Mouse (Mus musculus) forebrain, embryonic 13.5 days (tissue): ENCODE data around the gene Vps37b. TPM values are rescaled to one million over a fixed set of nuclear protein-coding genes. Genes with fewer than 3 reads are reported as not detected.

Experiments used
- ATAC-seq: fragments of 200-750 bp; cut with Nextera tagmentation; 2 replicates; pipeline ENCODE4 v1.8.0; 2017
- H3K27ac ChIP-seq: fragments of 300-500 bp; sonication (generic); 2 replicates; pipeline ENCODE4 v1.5.1; 2015; ENCODE audit warnings: inconsistent platforms, mild to moderate bottlenecking, moderate library complexity
- H3K27me3 ChIP-seq: fragments of 300-500 bp; sonication (generic); 2 replicates; pipeline ENCODE4 v1.6.1; 2015; ENCODE audit warnings: mild to moderate bottlenecking, inconsistent platforms
- H3K36me3 ChIP-seq: fragments of 300-500 bp; sonication (generic); 2 replicates; pipeline ENCODE4 v1.6.1; 2015; ENCODE audit warnings: mild to moderate bottlenecking, inconsistent platforms; ENCODE audit not compliant: poor library complexity, severe bottlenecking
- H3K4me1 ChIP-seq: fragments of 300-500 bp; sonication (generic); 2 replicates; pipeline ENCODE4 v1.6.1; 2015; ENCODE audit warnings: inconsistent platforms
- H3K4me2 ChIP-seq: fragments of 300-500 bp; sonication (generic); 2 replicates; pipeline ENCODE4 v1.6.1; 2015; ENCODE audit warnings: inconsistent platforms, mild to moderate bottlenecking, moderate library complexity
- H3K4me3 ChIP-seq: fragments of 300-500 bp; sonication (generic); 2 replicates; pipeline ENCODE4 v1.5.1; 2015; ENCODE audit warnings: mild to moderate bottlenecking, inconsistent platforms
- H3K9ac ChIP-seq: fragments of 300-500 bp; sonication (generic); 2 replicates; pipeline ENCODE4 v1.6.1; 2015; ENCODE audit warnings: mild to moderate bottlenecking, inconsistent platforms
- H3K9me3 ChIP-seq: fragments of 300-500 bp; sonication (generic); replicated peaks from 2 replicates; pipeline ENCODE4 v1.6.1; 2016; ENCODE audit warnings: inconsistent platforms
- WGBS: fragments of 180-500 bp; shearing (Covaris S2); methylation state at CpG from one replicate; pipeline ENCODE4 v1.1.7; 2015; 5-methylcytosine and 5-hydroxymethylcytosine counted together
- polyA plus RNA-seq: library from polyadenylated mRNA; unstranded; fragments of >200 nt; fragmentation: Nextera tagmentation; extraction: Ambion mirVana; gene quantifications from 2 replicates; pipeline ENCODE4 v1.2.1, GENCODE M21; 2015

Vps37b gene
- polyA plus RNA-seq, 1 experiment from 2014 or later = 86.5 TPM

DNA sequence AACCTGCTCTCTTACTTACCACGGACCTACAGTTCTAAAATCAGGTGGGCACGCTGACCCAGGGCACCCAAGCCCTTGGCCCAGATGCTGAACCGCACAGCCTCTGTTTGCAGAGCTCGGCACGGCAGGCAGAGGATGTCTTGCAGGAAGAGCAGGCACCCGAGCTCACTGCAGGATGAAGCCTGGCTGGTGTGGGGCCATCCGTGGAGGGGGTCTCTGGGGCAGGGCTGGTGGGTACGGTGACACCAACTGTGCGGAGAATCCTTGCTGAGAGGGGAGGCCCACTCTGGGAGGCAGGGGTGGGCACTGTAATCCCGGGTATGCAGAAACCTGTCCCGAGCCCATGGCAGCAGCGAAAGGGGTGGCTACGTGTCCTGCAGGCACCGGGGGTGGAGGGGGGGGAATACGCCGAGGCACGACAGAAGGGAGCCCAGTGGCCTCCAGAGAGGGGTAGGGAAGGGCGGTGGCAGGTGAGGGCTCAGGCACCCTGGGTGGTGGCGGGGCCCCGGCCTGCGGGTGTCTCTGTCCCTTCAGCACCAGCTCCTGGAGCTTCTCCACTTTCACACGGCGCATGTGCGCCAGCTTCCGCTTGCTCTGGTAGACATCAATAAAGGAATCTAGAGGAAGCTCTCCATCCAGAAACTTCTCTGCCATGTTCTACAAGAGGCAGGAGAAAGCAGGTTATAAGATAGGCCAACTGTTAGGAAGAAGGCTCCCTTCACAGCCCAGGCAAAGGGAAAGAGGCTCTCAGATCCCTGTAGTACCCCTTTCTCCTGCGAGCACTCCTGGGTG, 25.8 kb downstream of the Vps37b start:
- Histone ChIP-seq H3K9me3 (no peaks in the 10 kb centered on the region), H3K4me3 (no peak overlapping the region), H3K36me3 (peaks cover 80% of the 10 kb centered on the region), H3K4me2 (no peak overlapping the region), H3K9ac (0 out of 2 replicates have a peak overlapping the region, but pooled peaks have one; percentile 30), H3K27me3 (no peaks in the 10 kb centered on the region), H3K27ac (peak overlapping the region; percentile 14; the same call in 1 of the 2 replicates), H3K4me1 (peaks cover 19% of the 10 kb centered on the region)
- ATAC-seq = no peak
- WGBS = 92% methylated on average over 26 of the region's 26 CpGs

DNA sequence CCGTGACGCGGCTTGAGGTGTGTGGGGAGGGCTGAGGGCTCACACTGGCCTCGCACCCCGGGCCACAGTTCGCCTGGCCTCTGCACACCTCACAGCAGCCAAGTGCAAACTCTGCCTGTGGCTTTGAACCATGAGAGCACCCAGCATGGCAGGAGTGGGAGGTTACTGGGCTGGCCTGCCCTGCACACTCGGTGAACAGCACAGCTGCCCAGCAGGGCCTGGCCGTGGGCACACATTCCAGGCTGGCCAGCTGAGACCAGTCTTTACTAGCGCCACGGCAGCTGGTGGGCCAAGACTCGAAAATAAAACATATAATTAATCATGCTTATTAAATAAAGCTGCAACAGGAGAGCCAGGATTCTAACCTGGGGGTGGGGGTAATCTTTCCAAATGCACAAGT, 26.5 kb downstream of the Vps37b start:
- Histone ChIP-seq H3K4me2 (no peak overlapping the region), H3K4me1 (peaks cover 16% of the 10 kb centered on the region), H3K4me3 (no peak overlapping the region), H3K27me3 (no peaks in the 10 kb centered on the region), H3K9ac (no peak overlapping the region), H3K27ac (peak overlapping the region; percentile 14; the same call in 1 of the 2 replicates), H3K36me3 (peaks cover 81% of the 10 kb centered on the region), H3K9me3 (no peaks in the 10 kb centered on the region)
- 91% methylated on average over 11 of the region's 11 CpGs for WGBS
- ATAC-seq = no peak

DNA sequence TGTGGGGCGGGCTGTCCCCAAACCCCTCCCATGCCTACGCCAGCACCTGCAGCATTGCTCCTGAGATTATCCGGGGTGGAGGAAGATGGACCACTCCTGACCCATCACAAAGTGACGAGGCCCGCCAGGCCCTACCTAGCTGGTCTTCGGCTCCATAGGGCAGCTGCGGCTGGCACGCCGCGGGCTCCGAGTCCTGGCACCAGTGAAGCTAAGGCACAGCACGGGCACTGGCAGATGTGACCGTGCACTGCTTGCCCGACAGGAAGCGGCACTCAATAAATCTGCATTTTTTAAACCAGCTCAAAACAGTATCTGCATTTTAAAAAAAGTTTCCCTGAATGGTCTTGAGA, 26.9 kb downstream of the Vps37b start:
- ATAC-seq = no peak
- no peaks in the 10 kb centered on the region for H3K9me3 ChIP-seq
- H3K27me3 ChIP-seq = no peaks in the 10 kb centered on the region
- 95% methylated on average over 15 of the region's 15 CpGs for WGBS
- H3K4me1 ChIP-seq = peaks cover 12% of the 10 kb centered on the region; the same call in 1 of the 2 replicates
- no peak overlapping the region for H3K4me2 ChIP-seq
- H3K27ac ChIP-seq = peak overlapping the region; percentile 45; the same call in 1 of the 2 replicates
- no peak overlapping the region for H3K4me3 ChIP-seq
- peaks cover 81% of the 10 kb centered on the region for H3K36me3 ChIP-seq
- H3K9ac ChIP-seq = no peak overlapping the region

DNA sequence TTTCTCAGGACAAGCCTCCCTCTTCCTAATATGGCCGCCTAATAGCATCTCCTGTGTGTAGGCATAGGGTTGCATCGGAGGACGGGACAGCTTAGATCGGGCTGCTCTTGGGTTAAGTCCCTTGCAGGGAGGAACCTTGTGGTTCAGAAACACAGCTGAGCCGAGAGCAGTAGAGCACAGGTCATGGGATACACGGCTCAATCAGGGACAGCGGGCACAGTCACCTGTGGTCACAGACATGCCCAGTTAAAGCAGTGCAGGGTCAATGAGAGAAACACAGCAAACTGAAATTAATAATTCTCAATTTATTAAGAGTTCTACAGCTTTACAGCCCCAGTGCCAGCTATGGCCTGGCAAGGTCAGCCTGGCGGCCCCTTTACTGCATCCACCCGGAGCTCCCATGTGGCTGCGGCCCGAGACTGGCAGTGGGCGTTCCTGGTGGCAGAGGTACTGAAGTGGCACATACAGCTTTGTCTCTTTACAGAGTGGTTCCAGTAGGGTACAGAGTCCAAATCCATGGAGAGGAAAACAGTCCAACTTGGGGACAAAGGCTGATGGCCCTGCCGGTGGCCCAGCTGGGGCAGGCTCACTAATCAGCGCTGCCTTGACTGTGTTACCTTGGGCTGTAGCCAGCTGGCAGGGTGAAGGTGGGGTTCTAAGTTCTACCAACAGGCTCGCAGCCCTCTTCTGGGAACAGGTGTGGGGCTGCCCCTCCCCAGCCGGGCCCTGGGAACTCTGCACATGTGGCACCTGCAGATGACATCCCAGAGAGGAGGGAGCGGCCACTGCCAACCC, 27.5 kb downstream of the Vps37b start:
- H3K4me2 ChIP-seq = no peak overlapping the region
- 83% methylated on average over 17 of the region's 17 CpGs for WGBS
- H3K4me3 ChIP-seq = no peak overlapping the region
- peak overlapping the region; percentile 45 for H3K27ac ChIP-seq
- no peaks in the 10 kb centered on the region for H3K27me3 ChIP-seq
- no peak; the same call in 1 of the 2 replicates for ATAC-seq
- H3K36me3 ChIP-seq = peaks cover 81% of the 10 kb centered on the region
- no peak overlapping the region for H3K9ac ChIP-seq
- H3K4me1 ChIP-seq = peaks cover 12% of the 10 kb centered on the region; the same call in 1 of the 2 replicates
- no peaks in the 10 kb centered on the region for H3K9me3 ChIP-seq

DNA sequence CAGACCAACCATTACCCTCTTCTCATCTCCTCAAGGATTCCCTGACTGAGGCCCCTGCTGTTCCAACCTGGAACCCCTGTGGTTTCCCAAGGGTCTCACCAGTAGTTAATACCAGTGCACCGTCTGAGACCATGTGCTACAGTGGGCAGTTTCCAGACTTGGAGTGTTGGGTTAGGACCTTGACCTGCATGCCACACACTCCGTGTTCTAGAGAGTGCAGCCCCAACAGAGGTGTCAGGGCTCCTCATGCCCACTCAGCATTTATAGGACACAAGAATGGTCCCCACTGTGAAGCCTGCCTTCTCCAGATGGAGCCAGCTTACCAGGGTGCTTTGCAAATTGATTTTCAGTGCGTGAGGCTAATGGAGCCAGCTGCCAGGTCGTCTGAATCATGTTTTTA, 28.7 kb downstream of the Vps37b start:
- Histone ChIP-seq H3K27me3 (no peaks in the 10 kb centered on the region), H3K4me2 (no peak overlapping the region), H3K4me1 (peaks cover 12% of the 10 kb centered on the region; the same call in 1 of the 2 replicates), H3K9me3 (no peaks in the 10 kb centered on the region), H3K36me3 (peaks cover 73% of the 10 kb centered on the region), H3K9ac (no peak overlapping the region), H3K4me3 (no peak overlapping the region), H3K27ac (peak overlapping the region; percentile 41)
- 63% methylated on average over 4 of the region's 4 CpGs for WGBS
- no peak for ATAC-seq

DNA sequence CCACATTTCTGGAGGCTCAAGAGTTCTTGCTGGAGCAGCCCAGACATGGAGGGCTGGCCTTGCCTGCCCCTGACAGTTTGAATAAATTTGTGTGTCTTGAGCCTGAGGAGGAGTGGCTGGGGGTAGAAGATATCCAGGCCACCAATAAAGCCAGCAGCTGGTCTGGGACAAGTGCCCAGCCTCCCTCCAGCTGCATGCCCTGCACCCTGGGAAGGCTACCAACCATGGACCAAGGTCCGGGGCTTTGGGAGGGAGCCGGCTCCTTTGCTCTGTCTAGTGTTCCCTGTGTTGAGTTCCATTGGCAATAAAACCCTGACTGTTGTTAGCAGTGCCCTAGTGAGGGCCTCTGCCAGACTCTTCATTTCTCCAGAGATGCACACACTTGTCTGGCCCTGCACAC, 29.2 kb downstream of the Vps37b start:
- peak overlapping the region; percentile 41 for H3K27ac ChIP-seq
- no peaks in the 10 kb centered on the region for H3K9me3 ChIP-seq
- H3K9ac ChIP-seq = no peak overlapping the region
- no peaks in the 10 kb centered on the region for H3K27me3 ChIP-seq
- no peak for ATAC-seq
- peaks cover 70% of the 10 kb centered on the region for H3K36me3 ChIP-seq
- WGBS = 83% methylated on average over 2 of the region's 2 CpGs
- no peak overlapping the region for H3K4me3 ChIP-seq
- no peak overlapping the region for H3K4me2 ChIP-seq
- H3K4me1 ChIP-seq = peaks cover 13% of the 10 kb centered on the region; the same call in 1 of the 2 replicates

DNA sequence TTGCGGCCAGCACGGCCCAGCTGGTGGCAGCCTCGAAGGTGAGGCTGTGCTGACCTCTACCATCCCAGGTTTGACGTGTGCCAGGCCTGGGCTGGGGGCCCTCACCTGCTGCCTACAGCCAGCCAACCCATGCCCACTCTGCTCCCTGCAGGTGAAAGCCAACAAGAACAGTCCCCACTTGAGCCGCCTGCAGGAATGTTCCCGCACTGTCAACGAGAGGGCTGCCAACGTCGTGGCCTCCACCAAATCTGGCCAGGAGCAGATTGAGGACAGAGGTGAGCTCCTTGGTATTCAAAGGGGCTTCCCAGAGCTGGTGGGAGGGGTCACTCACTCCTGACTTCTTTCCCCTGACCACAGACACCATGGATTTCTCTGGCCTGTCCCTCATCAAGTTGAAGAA, 30.8 kb downstream of the Vps37b start:
- H3K27ac ChIP-seq = peak overlapping the region; percentile 48
- no peak overlapping the region for H3K4me2 ChIP-seq
- H3K4me1 ChIP-seq = peaks cover 28% of the 10 kb centered on the region
- H3K9ac ChIP-seq = no peak overlapping the region
- no peaks in the 10 kb centered on the region for H3K27me3 ChIP-seq
- 66% methylated on average over 9 of the region's 9 CpGs for WGBS
- H3K36me3 ChIP-seq = peaks cover 63% of the 10 kb centered on the region
- no peak for ATAC-seq
- no peaks in the 10 kb centered on the region for H3K9me3 ChIP-seq
- no peak overlapping the region for H3K4me3 ChIP-seq

DNA sequence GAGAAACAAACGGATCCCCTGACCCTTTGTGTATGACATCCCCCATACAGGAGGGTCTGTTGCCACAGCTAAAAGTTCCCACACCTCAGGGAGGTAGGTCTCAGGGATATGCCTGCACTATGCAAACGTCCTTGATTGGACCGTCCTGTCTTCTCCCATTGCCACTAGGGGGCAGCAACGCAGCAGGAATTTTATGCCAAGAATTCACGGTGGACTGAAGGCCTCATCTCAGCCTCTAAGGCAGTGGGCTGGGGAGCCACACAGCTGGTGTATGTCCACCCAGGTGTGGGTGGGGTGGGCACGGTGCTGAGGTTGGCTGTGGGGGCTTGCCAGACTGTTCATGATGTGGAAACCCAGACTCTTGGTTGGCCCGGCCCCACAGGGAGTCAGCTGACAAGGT, 31.2 kb downstream of the Vps37b start:
- Histone ChIP-seq H3K36me3 (peaks cover 58% of the 10 kb centered on the region), H3K4me3 (no peak overlapping the region), H3K9ac (no peak overlapping the region), H3K27ac (peak overlapping the region; percentile 48; the same call in 1 of the 2 replicates), H3K27me3 (no peaks in the 10 kb centered on the region), H3K9me3 (no peaks in the 10 kb centered on the region), H3K4me1 (peaks cover 28% of the 10 kb centered on the region), H3K4me2 (no peak overlapping the region)
- WGBS = 13% methylated on average over 7 of the region's 7 CpGs
- peak; percentile 69 for ATAC-seq

DNA sequence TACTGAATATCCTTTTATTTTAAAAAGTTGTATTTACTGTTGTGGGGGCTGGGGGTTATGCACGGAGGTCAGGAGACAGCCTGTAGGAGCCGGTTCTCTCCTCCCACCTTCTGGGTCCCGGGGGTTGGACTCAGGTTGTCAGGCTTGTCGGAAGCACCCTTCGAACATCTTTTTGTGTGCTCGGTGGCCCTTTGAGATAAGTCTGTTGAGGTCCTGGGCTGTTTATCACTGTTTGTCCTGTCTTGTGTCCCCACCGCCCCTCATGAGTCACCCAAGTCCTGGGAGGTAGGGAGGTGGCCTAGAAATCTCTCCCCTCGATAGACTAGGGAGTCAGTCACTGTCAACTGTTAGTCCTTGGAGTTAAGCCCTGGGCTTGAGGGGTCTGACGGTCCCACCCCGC, 33.7 kb downstream of the Vps37b start:
- peaks cover 21% of the 10 kb centered on the region for H3K4me1 ChIP-seq
- H3K9me3 ChIP-seq = no peaks in the 10 kb centered on the region
- no peak overlapping the region for H3K4me2 ChIP-seq
- ATAC-seq = no peak
- H3K4me3 ChIP-seq = no peak overlapping the region
- H3K9ac ChIP-seq = no peak overlapping the region
- no peaks in the 10 kb centered on the region for H3K27me3 ChIP-seq
- H3K36me3 ChIP-seq = peaks cover 34% of the 10 kb centered on the region
- WGBS = 87% methylated on average over 10 of the region's 10 CpGs
- peak overlapping the region; percentile 68; the same call in 1 of the 2 replicates for H3K27ac ChIP-seq

DNA sequence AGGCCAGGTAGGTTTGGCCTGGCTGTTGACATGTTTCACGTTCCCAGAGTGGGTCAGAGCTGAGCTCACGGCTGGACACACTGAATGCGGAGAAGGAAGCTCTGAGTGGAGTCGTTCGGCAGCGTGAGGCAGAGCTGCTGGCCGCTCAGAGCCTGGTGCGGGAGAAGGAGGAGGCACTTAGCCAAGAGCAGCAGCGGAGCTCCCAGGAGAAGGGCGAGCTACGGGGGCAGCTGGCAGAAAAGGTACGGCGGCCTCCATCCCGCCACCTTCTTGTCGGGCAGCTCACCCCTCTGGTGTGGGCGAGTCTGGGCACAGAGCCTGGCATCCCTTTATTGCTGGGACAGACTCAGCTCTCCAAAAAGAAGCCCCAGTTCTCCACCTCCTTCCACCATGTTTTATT, 34.3 kb downstream of the Vps37b start:
- H3K27me3 ChIP-seq = no peaks in the 10 kb centered on the region
- 64% methylated on average over 16 of the region's 16 CpGs for WGBS
- H3K9me3 ChIP-seq = no peaks in the 10 kb centered on the region
- no peak overlapping the region for H3K4me2 ChIP-seq
- H3K9ac ChIP-seq = no peak overlapping the region
- H3K27ac ChIP-seq = peak overlapping the region; percentile 68
- H3K36me3 ChIP-seq = peaks cover 30% of the 10 kb centered on the region
- H3K4me3 ChIP-seq = no peak overlapping the region
- peaks cover 21% of the 10 kb centered on the region for H3K4me1 ChIP-seq
- no peak for ATAC-seq

DNA sequence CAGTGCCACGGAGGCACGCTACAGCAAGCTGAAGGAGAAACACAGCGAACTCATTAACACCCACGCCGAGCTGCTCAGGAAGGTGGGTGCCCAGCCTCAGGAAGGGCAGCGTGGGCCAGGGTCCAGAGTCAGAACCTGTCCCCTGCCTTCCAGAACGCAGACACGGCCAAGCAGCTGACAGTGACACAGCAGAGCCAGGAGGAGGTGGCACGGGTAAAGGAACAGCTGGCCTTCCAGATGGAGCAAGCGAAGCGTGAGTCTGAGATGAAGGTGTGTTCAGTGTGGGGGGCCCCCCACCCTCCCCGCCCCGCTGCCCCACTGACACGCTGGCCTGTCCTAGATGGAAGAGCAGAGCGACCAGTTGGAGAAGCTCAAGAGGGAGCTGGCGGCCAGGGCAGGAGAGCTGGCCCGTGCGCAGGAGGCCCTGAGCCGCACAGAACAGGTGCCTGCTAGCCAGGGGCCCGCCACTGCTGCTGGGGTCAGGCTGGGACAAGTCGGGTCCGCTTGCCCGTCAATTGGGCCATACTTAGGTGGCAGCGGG, 34.8 kb downstream of the Vps37b start:
- Histone ChIP-seq H3K27ac (peak overlapping the region; percentile 68), H3K9ac (no peak overlapping the region), H3K4me1 (peaks cover 26% of the 10 kb centered on the region), H3K4me2 (no peak overlapping the region), H3K9me3 (no peaks in the 10 kb centered on the region), H3K27me3 (no peaks in the 10 kb centered on the region), H3K36me3 (peaks cover 26% of the 10 kb centered on the region), H3K4me3 (no peak overlapping the region)
- WGBS = 85% methylated on average over 24 of the region's 24 CpGs
- ATAC-seq = no peak

DNA sequence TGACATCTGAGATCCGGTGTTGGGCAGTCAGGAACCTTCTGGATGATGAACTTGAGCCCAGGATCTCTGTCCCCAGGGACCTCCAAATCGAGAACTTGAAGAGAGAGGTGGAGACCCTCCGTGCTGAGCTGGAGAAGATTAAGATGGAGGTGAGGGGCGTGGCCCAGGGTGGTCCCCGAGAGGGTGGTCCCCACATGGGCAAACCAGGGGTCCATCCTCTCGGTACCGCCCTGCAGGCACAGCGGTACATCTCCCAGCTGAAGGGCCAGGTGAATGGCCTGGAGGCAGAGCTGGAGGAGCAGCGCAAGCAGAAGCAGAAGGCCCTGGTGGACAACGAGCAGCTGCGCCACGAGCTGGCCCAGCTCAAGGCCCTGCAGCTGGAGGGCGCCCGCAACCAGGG, 35.4 kb downstream of the Vps37b start:
- no peaks in the 10 kb centered on the region for H3K27me3 ChIP-seq
- H3K4me1 ChIP-seq = peaks cover 28% of the 10 kb centered on the region
- 91% methylated on average over 14 of the region's 14 CpGs for WGBS
- H3K4me2 ChIP-seq = no peak overlapping the region
- no peaks in the 10 kb centered on the region for H3K9me3 ChIP-seq
- ATAC-seq = no peak
- H3K27ac ChIP-seq = peak overlapping the region; percentile 68
- H3K4me3 ChIP-seq = no peak overlapping the region
- no peak overlapping the region for H3K9ac ChIP-seq
- H3K36me3 ChIP-seq = peaks cover 26% of the 10 kb centered on the region; the same call in 1 of the 2 replicates
